Mouse (Mus musculus): ENCODE data around the gene Wiz. TPM values are rescaled to one million over a fixed set of nuclear protein-coding genes. Genes with fewer than 3 reads are reported as not detected.

Gene Wiz
- polyA plus RNA-seq, 2 experiments from 2014 or later = 11.0 to 14.0 TPM

Other genes starting within 250 kb of the Wiz start
- gene Notch3, start 222.6 kb downstream of the Wiz start, polyA plus RNA-seq (2017; shearing (Covaris generic)) = under 1 TPM in 1 of 2 experiments, not detected in 1; 0.05 TPM
- under 1 TPM in 1 of 2 experiments, not detected in 1; 0.22 TPM for gene Ephx3, start 199.9 kb downstream of the Wiz start, polyA plus RNA-seq (2017; shearing (Covaris generic))
- gene Brd4, start 104.7 kb downstream of the Wiz start, polyA plus RNA-seq (2017; shearing (Covaris generic)) = 10 to 100 TPM; 60.5 to 81.2 TPM
- 100 to 1,000 TPM; 150 to 275 TPM for gene Akap8, start 68.2 kb downstream of the Wiz start, polyA plus RNA-seq (2017; shearing (Covaris generic))
- 10 to 100 TPM; 58.1 to 59.3 TPM for gene Akap8l, start 38.8 kb downstream of the Wiz start, polyA plus RNA-seq (2017; shearing (Covaris generic))
- gene Rasal3, start 14.1 kb upstream of the Wiz start, polyA plus RNA-seq (2017; shearing (Covaris generic)) = 100 to 1,000 TPM in 1 of 2 experiments, 10 to 100 TPM in 1; 91.5 to 117 TPM
- 100 to 1,000 TPM in 1 of 2 experiments, 10 to 100 TPM in 1; 86.6 to 132 TPM for gene Pglyrp2, start 34.7 kb upstream of the Wiz start, polyA plus RNA-seq (2017; shearing (Covaris generic))
- 1 to 10 TPM in 1 of 2 experiments, under 1 TPM in 1; 0.58 to 1.2 TPM for gene Cyp4f39, start 63.3 kb upstream of the Wiz start, polyA plus RNA-seq (2017; shearing (Covaris generic))
- gene Cyp4f17, start 116.6 kb upstream of the Wiz start, polyA plus RNA-seq (2017; shearing (Covaris generic)) = 10 to 100 TPM; 11.0 to 13.1 TPM
- gene Cyp4f16, start 147.1 kb upstream of the Wiz start, polyA plus RNA-seq (2017; shearing (Covaris generic)) = 10 to 100 TPM in 1 of 2 experiments, 1 to 10 TPM in 1; 7.3 to 21.3 TPM
- not detected for gene Cyp4f37, start 231.9 kb upstream of the Wiz start, polyA plus RNA-seq (2017; shearing (Covaris generic))